Comparison of ENCODE assay signal across 14 mouse cellular contexts in the genomic region with DNA sequence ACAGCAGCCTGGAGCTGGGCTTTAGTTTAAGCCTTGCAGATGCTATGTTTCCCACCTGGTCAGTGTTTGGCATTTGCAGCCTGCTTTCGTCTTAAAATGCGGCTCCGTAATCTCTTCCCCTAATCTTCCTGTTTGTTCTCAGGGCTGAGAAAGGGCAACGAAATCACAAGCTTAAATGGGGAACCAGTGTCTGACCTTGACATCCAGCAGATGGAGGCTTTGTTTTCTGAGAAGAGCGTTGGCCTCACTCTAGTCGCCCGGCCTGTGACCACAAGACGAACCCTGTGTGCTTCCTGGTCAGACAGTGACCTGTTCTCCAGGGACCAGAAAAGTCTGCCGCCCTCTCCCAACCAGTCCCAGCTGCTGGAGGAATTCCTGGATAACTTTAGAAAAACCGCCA.
A peak's percentile ranks its signal among the peaks of the same experiment; 100 is the strongest.
DNase-seq lines count a peak whose midpoint lies in the region; ATAC-seq and TF ChIP-seq lines count a peak whose summit lies in the region.
"Had no signal": no experiment of that assay in that cellular context is flagged by ENCODE, and none has a peak within 500 bp of the region (broad histone marks: within the 10 kb centered on the region; RNA-seq: fewer than 3 reads in every experiment).

No protein-coding gene starts in this region.

- no peak overlapping the region for H3K4me2 ChIP-seq in midbrain, embryonic 11.5 days
- H3K4me2 ChIP-seq in midbrain, embryonic 14.5 days (ENCODE audit: low read length), result no peak overlapping the region
- H3K4me2 ChIP-seq: forebrain, embryonic 13.5 days; hindbrain, embryonic 15.5 days; limb, embryonic 15.5 days had no signal

- no peak for TF ChIP-seq CTCF in kidney, adult 2 months (conservative IDR thresholded peaks at IDR 0.05; ENCODE audit: insufficient read depth, insufficient read length, low read depth, low read length)

- peaks cover 9% of the 10 kb centered on the region; the same call in 1 of the 2 replicates for H3K4me1 ChIP-seq in kidney, adult 2 months (ENCODE audit: control insufficient read depth, insufficient read depth, low read length)
- peaks cover 9% of the 10 kb centered on the region; the same call in 1 of the 2 replicates for H3K4me1 ChIP-seq in midbrain, embryonic 11.5 days (ENCODE audit: control insufficient read depth, insufficient read depth, low read length)
- no peaks in the 10 kb centered on the region for H3K4me1 ChIP-seq in midbrain, embryonic 14.5 days (ENCODE audit: control insufficient read depth, insufficient read depth, low read length)
- H3K4me1 ChIP-seq in embryonic facial prominence, embryonic 10.5 days, result peaks cover 8% of the 10 kb centered on the region
- H3K4me1 ChIP-seq: forebrain, embryonic 13.5 days had no signal

- DNase-seq in kidney, adult 2 months, result peak; percentile 40
- no peak for DNase-seq in kidney, adult 11 months
- peak; percentile 82 for DNase-seq in midbrain, embryonic 11.5 days (ENCODE audit: low spot score, missing footprints)
- DNase-seq in midbrain, embryonic 14.5 days, result no peak
- peak; percentile 33 for DNase-seq in embryonic facial prominence, embryonic 10.5 days (ENCODE audit: low spot score)
- peak; percentile 61 for DNase-seq in retina, postnatal 1 day
- DNase-seq in cerebellum, adult 11 months, result no peak
- DNase-seq: cerebellum, postnatal 25 days had no signal

- TF ChIP-seq POLR2A in kidney, adult 2 months (IDR thresholded peaks at IDR 0.05; ENCODE audit: low read depth, low read length), result no peak

- H3K4me3 ChIP-seq in kidney, adult 2 months (ENCODE audit: insufficient read depth, low read depth, low read length), result no peak overlapping the region
- no peak overlapping the region for H3K4me3 ChIP-seq in midbrain, embryonic 11.5 days (ENCODE audit: low read depth, low read length)
- no peak overlapping the region for H3K4me3 ChIP-seq in midbrain, embryonic 14.5 days (replicated peaks; ENCODE audit: low read depth, low read length)
- no peak overlapping the region for H3K4me3 ChIP-seq in embryonic facial prominence, embryonic 10.5 days
- H3K4me3 ChIP-seq: forebrain, embryonic 13.5 days; heart, adult 2 months; hindbrain, embryonic 15.5 days; limb, embryonic 15.5 days had no signal

- peak overlapping the region; percentile 34; the same call in 1 of the 2 replicates for H3K9ac ChIP-seq in midbrain, embryonic 11.5 days (ENCODE audit: low read length)
- no peak overlapping the region for H3K9ac ChIP-seq in midbrain, embryonic 14.5 days (replicated peaks; ENCODE audit: low read length)
- H3K9ac ChIP-seq: forebrain, embryonic 13.5 days; hindbrain, embryonic 15.5 days; limb, embryonic 15.5 days had no signal

- 40% methylated on average over 10 of the region's 10 CpGs for WGBS in kidney, adult 2 months
- WGBS in midbrain, embryonic 11.5 days, result 21% methylated on average over 10 of the region's 10 CpGs
- WGBS in midbrain, embryonic 14.5 days, result 29% methylated on average over 10 of the region's 10 CpGs
- 33% methylated on average over 10 of the region's 10 CpGs for WGBS in embryonic facial prominence, embryonic 10.5 days

- H3K9me3 ChIP-seq in midbrain, embryonic 11.5 days (ENCODE audit: control insufficient read depth, low read length), result no peaks in the 10 kb centered on the region
- H3K9me3 ChIP-seq in midbrain, embryonic 14.5 days (ENCODE audit: control insufficient read depth, low read length), result no peaks in the 10 kb centered on the region
- H3K9me3 ChIP-seq in embryonic facial prominence, embryonic 10.5 days, result no peaks in the 10 kb centered on the region
- H3K9me3 ChIP-seq: forebrain, embryonic 13.5 days; G1E; hindbrain, embryonic 15.5 days; limb, embryonic 15.5 days had no signal

- peak; percentile 48 for ATAC-seq in midbrain, embryonic 11.5 days (ENCODE audit: low FRiP score)
- no peak for ATAC-seq in midbrain, embryonic 14.5 days (ENCODE audit: low FRiP score, low TSS enrichment)
- ATAC-seq: forebrain, embryonic 13.5 days; intestine, postnatal 0 days had no signal

- no peaks in the 10 kb centered on the region for H3K27me3 ChIP-seq in kidney, adult 2 months (replicated peaks; ENCODE audit: control insufficient read depth, insufficient read depth, low read length)
- no peaks in the 10 kb centered on the region for H3K27me3 ChIP-seq in midbrain, embryonic 11.5 days (ENCODE audit: control insufficient read depth, insufficient read depth, low read length)
- H3K27me3 ChIP-seq in midbrain, embryonic 14.5 days (ENCODE audit: control insufficient read depth, insufficient read depth, low read length), result no peaks in the 10 kb centered on the region
- no peaks in the 10 kb centered on the region for H3K27me3 ChIP-seq in embryonic facial prominence, embryonic 10.5 days (replicated peaks; ENCODE audit: low read depth, poor library complexity, severe bottlenecking)
- H3K27me3 ChIP-seq: hindbrain, embryonic 15.5 days; limb, embryonic 15.5 days had no signal

- no peaks in the 10 kb centered on the region for H3K36me3 ChIP-seq in kidney, adult 2 months (ENCODE audit: control insufficient read depth, insufficient read depth, low read length)
- no peaks in the 10 kb centered on the region for H3K36me3 ChIP-seq in midbrain, embryonic 11.5 days (ENCODE audit: control insufficient read depth, insufficient read depth, low read length)
- no peaks in the 10 kb centered on the region for H3K36me3 ChIP-seq in midbrain, embryonic 14.5 days (ENCODE audit: control insufficient read depth, insufficient read depth, low read length)
- peaks cover 7% of the 10 kb centered on the region for H3K36me3 ChIP-seq in embryonic facial prominence, embryonic 10.5 days (replicated peaks)
- H3K36me3 ChIP-seq: G1E; hindbrain, embryonic 15.5 days had no signal

- no peak overlapping the region for H3K27ac ChIP-seq in kidney, adult 2 months (ENCODE audit: insufficient read depth, low read depth, low read length)
- H3K27ac ChIP-seq in midbrain, embryonic 11.5 days (ENCODE audit: low read depth, low read length), result peak overlapping the region; percentile 25; the same call in 1 of the 2 replicates
- no peak overlapping the region for H3K27ac ChIP-seq in midbrain, embryonic 14.5 days (replicated peaks; ENCODE audit: low read depth, low read length)
- 0 out of 2 replicates have a peak overlapping the region, but pooled peaks have one; percentile 15 for H3K27ac ChIP-seq in embryonic facial prominence, embryonic 10.5 days (replicated peaks)
- H3K27ac ChIP-seq: forebrain, embryonic 13.5 days; heart, adult 2 months; hindbrain, embryonic 15.5 days; limb, embryonic 15.5 days had no signal

Comparison
In these comparisons a context has a peak if more than half of its experiments do, and no peak if none do; other contexts are left out.
1. DNase-seq: peak in kidney, adult 2 months (single experiment), midbrain, embryonic 11.5 days (single experiment), embryonic facial prominence, embryonic 10.5 days (single experiment) and retina, postnatal 1 day (single experiment); none in kidney, adult 11 months (single experiment), midbrain, embryonic 14.5 days (single experiment) and cerebellum, adult 11 months (single experiment).
2. H3K27ac ChIP-seq: peak in midbrain, embryonic 11.5 days (single experiment) and embryonic facial prominence, embryonic 10.5 days (single experiment); none in kidney, adult 2 months (single experiment) and midbrain, embryonic 14.5 days (single experiment).